Mouse (Mus musculus) urinary bladder, adult 18-20 months (tissue): Measurements from ENCODE around the gene Cers1.
A peak's percentile ranks its signal among the peaks of the same experiment; 100 is the strongest.

Source experiments
- DNase-seq, 2 experiments: peaks; one replicate each; pipeline ENCODE4 v3.0.0; 2022; ENCODE audit warnings: low spot score in 2 of 2, mixed read lengths in 2 of 2

Gene Cers1

DNA sequence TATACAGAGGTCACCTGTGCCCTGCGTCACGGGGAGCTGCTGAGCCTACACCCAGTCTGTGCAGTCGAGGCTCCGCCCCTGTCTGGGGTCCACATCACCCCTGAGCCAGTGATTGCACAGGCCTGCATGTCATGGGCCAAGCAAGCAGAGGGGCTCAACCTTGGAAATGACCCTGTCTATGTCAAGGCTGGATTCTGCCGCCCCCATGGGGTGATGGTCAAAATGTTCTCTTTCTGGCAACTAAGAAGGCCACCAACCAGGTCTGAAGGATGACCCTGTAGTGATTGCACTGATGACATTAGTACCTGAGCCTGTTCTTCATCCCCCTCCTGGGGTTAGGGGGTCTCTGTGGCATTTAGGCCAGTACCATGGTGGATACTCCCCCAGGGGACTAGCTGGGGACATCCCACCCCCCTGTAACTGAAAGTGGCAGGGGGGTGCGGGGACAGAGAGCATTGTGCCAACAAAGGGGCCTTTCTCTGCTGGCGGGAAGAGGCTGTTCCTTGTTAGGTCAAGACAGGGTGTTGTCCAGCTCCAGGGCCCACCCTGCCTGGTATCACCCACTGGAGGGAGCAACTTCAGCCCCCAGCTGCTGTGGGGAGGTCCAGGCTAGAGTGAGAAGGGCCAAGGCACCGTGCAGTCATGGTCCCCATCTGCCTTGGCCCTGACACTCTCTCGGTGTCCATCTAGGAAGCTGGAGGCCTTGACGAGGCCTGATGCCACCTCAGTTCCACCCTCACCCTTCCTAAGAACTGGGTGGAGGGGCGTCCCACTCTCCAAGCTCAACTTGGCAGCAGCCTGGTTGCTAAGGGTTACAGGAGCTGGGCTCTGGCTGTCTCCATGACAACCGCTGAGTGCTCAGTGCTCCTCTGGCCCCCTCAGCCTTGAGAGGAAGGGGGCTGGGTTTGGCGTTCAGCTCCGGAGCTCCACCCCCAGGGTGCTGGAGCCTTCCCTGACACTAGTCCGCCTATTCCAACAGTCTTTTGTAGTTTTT lies 1.2 kb downstream of the Cers1 start:
- DNase-seq, result no peak

DNA sequence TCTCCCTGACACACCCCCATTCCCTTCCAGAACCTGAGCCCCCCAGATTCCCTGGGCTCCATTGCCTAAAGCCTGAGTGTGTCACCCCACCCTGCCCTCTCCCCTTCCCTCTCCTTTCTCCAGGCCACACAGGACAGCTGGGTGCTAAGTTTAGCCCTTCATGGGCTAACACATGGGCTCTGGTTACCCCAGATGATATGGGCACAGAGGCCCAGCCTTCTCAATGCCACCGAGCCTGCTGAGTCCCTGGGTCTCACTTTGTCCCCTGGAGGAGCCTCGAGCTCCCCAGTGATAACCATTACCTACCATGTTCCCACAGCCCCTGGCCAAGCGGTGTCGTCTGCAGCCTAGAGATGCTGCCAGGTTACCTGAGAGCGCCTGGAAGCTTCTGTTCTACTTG lies 2.3 kb downstream of the Cers1 start:
- DNase-seq, result no peak

DNA sequence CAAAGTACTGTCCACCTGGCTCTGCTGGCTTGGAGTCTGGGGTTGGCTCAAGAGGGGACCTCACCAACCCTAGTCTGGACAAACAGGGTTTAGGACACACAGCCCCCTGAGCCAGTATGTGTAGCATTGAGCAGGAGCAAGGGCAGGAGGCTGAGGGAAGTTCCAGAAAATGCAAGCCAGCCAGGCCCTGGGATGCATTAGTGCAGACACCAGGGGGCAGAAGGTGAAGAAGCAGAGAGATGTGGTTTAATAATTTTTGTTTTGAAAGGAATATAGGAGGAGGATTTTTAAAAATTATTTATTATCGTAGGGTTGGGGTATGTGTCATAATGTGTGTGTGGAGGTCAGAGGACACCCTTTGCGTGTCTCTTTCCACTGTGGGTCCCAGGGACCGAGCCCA lies 8.1 kb downstream of the Cers1 start:
- no peak for DNase-seq

DNA sequence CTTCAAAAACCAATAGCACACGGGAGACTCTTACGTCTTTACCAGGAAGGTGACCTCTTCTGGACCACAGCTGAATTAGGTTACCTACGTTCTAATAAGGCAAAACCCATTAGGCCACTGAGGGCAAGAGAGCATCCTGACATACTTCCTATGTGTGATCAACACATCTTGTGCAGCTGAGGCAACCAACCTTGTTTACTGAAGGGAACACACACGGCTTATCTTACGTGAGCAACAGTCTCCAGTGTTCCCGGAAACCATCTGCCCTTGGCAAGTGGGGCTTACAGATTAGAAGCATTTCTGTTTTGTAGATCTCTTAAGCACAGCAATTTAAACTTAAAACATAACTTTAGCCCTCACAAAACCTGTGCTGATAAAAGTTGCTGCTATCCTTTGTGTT lies 11.9 kb downstream of the Cers1 start:
- no peak for DNase-seq

DNA sequence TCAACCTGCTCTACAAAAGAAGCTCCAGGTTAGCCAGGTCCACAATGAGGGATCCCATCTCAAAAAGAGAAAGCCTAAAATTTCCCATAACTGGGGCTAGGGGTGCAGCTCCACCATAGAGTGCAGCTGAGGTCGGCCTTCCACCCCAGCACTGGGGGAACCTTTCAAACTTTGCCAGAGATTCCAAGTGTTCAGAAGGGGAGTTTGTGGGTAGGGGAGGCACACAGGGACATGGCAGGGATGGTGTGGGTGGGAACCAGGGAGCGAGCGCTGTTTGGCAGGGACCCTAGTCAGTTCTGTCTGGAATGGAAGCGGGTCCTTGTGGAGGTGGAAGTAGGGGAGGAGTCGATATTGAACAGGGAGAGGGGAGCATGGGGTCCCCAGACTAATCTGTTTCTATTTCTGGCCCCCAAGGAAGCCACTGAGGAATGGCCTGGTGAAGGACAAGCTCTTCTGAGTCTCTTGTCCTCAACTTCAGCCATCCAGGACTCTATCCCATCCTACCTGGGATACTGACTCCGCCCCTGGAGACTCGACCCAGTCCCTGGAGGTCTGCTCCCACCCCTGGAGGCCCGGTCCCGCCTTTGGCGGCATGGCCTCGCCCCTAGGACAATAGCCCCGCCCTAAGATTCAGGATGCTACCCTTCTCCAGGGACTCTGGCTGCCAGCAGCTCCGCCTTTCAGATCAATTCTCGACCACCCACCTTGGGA lies 13.7 kb downstream of the Cers1 start, which contains the start of gene Gdf1:
Gene Gdf1, plus strand, starts transcription at position 694 of the 711 bp plus-strand sequence.
- DNase-seq, result no peak

DNA sequence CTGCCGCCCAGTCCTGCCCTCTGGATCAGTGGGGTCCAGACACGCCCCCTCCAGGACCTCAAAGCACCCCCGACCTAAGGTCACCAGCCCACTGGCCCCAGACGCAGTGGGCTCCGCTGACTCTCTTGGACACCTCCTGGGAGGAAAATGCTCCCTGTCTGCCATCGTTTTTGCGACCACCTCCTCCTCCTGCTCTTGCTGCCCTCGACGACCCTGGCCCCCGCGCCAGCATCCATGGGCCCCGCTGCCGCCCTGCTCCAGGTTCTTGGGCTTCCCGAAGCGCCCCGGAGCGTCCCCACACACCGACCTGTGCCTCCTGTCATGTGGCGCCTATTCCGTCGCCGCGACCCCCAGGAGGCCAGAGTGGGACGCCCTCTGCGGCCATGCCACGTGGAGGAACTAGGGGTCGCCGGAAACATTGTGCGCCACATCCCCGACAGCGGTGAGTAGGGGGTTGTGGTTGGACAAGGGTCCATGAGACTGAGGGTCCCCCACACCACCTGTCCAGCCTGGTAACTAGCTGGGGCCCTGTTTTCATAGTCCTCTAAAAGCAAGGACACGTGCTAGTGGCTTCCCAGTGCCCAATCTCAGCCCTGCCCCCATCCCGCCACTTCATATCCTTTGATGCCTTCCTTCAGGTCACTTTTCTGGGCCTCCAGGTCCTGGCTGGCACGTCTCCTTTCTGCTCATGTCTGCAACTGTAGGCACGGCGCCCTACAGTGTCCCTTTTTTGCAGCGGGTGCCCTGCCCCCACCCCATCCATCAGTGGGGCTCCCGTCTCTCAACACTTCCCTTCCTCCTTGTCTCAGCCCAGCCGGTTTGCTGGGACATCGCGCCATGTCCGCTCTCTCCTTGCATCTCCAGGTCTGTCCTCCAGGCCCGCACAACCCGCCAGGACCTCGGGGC lies 14.5 kb downstream of the Cers1 start:
- DNase-seq, result no peak

DNA sequence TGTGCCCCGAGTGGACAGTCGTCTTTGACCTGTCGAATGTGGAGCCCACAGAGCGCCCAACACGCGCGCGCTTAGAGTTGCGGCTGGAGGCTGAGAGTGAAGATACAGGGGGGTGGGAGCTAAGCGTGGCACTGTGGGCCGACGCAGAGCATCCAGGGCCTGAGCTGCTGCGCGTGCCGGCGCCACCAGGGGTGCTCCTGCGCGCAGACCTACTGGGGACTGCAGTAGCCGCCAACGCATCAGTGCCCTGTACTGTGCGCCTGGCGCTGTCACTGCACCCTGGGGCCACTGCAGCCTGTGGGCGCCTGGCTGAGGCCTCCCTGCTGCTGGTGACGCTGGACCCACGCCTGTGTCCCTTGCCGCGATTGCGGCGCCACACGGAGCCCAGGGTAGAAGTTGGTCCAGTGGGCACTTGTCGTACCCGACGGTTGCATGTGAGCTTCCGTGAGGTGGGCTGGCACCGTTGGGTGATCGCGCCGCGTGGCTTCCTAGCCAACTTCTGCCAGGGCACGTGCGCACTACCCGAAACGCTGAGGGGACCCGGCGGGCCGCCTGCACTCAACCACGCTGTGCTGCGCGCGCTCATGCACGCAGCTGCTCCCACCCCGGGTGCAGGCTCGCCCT lies 15.3 kb downstream of the Cers1 start:
- DNase-seq, result no peak

DNA sequence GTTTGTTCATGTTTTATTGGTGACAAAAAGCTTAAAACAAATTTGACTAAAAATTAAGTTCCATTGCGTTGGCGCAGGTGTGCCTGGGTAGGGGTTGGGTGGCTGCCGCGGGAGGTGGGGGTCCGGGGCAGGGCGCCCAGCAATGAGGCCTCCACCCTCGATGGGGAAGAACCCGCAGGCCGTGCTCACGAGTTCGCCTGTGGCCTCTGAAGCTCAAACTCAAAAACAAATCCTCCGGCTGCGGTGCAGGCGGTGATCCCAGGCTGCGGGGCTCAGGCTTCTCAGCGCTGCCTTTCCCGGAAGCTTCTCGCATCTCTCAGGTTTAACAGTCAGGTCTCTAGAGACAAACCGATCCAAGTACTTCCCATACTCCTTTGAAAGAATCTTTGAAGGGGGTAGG lies 16.0 kb downstream of the Cers1 start:
- DNase-seq, result no peak

DNA sequence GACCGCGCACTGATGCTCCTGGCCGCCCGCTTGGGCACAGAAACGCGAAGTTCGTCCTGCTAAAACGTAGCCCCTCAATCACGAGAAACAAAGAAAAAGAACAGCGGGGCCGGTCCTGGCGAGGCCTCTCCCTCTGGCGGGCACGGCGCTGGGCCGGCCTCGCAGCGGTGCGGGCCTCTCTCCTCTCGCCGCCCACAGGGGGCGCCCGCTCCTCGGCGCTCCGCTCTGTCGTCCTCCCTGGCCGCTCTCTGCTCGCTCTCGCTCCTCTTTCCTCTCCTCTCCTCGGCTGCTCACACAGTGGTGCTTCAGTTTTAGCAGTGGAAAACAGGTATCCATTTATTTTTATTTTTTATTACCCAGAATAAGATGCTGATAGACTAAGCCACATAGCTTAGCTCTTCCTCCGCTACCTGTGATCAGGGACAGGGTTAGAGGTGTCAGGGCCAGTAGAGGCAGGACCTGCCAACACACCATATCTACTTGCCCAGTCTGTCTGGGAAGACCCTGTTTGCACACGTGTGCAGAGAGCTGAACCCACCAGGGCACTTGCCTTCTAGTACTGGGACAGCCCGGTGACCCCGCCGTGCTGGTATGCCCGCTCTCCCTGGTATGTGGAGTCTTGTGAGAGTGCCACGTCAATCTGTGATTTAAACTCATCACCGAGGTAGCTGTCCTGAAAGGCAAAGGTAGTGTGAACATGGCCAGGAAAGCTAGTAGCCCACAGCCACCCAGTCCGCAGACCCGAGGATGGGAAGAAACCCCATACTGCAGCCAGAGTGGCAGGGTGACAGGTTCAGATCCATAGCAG lies 16.7 kb downstream of the Cers1 start:
- peak; percentile 35 to 49 for DNase-seq

DNA sequence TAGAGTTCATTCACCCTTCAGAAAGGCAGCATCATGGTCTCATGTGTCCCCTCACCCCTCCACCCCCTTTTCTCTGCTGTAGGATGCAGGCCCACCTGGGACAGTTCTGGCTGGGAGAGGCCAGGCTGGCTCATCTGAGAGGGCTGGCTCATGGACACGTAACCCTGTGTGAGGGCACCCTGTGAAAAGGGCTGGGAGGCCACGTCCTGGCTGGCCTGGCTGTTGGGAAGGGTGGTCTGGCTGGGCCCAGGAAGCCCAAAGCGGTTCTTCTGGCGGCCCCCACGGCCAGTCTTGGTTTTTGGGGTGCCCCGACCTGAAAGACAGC lies 17.3 kb downstream of the Cers1 start:
- DNase-seq, result no peak

DNA sequence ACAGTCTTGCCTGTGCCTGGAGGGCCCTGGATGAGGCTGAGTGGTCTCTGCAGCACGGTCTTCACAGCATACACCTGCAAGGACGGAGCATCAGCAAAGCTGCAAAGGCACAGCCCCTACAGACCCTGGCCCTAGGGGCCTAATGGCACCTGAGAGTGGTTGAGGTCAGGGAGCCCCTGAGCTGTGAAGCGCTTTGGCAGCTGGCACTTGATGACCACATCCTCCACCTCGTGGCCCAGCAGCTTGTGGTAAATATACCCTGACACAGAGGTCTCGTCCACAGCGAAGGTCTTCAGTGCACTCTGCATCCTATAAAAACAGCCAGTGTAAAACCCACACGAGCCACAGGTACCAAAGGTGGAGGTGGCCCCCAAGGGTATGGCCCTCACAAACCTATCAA lies 23.4 kb downstream of the Cers1 start:
- no peak for DNase-seq

DNA sequence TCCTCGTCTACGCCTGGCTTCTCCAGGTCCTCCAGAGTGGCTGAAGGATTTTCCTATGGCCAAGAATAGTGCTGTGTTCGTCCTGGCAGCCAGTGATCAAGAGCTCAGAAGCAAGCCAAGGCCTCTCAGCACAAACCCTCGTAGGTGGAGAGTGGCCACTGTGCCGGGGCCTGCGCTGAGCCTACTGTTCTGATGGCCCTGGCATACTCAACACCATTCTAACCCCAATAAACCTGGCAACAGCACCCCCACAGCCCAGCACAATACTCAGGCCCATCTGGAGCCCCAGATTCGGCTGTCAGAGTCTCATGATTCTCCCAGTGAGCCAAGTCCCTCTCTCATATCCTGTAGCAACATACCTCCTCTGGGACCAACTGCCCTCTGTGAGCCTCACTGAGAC lies 25.1 kb downstream of the Cers1 start:
- no peak for DNase-seq

DNA sequence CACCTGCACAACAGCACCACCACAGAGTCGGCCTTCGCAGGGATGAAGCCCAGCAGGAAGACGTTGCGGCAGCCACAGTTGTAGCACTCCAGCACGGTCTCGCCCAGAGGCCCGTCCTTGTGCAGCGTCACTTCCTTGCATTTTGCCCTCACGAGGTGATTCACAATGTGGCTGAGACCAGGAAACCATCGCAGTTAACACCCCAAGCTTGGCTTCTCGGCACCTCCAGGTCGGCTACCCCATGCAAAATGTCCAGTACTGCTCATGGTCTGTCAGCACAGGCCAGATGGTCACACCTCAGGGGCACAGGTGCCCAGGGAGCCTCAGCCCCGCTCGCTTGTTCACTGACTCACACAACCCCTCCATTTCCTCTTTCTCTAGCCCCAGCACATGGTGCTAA lies 26.4 kb downstream of the Cers1 start:
- DNase-seq, result no peak

DNA sequence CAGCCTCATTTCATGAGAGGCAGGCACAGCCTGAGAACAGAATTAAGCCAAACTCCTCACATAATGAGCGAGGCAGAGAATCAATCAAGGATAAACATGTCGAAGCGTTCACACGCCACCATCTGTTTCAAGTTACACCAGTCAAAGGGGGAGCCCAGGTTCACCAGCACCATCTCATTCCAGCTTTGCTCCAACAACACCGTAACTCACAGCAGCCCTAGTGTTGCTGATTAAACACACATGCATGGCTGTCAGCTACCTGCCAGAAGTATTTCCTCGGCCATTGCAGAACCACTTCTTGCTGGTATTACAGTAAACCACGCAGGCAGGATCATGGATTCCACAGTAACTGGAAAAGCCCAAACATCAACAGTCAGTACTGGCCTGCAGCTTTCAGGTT lies 27.5 kb downstream of the Cers1 start:
- no peak for DNase-seq

DNA sequence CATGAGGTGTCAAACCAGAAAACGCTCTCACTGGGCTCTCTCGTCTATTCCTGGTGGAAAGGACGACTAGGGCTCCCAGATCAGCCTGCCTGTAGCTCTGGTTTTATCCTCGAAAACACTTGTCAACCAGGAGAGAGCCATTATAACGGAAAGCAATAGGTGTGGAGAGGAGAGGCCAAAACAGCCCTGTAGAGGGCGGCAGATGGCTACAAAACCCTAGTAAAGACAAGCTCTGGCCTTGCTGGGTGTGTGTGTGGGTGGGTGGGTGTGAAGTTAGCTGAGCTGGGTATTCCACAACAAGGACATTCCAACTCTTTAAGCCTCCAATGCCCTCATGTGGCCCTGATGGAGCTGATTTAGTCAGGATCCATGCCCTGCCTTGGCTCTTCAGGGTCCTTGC lies 28.1 kb downstream of the Cers1 start:
- no peak for DNase-seq

DNA sequence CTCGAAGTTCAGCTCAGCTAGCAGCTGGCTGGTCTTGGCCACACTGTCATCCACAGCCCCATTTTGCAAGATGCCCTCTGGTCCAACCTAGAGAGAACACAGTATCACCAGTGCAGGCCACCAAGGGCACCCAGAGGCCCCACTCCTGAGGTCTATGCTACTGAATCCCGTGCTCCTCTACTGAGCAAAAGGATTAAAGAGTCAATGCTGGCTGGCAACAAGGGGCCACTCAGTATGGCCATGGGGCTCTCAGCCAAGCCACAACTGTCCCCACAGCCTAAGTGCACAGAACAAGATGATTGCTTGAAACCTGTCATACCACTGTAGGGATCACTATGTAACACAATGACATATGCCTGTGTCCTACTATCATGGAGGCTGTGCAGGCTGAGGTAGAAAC lies 28.7 kb downstream of the Cers1 start:
- DNase-seq, result no peak

DNA sequence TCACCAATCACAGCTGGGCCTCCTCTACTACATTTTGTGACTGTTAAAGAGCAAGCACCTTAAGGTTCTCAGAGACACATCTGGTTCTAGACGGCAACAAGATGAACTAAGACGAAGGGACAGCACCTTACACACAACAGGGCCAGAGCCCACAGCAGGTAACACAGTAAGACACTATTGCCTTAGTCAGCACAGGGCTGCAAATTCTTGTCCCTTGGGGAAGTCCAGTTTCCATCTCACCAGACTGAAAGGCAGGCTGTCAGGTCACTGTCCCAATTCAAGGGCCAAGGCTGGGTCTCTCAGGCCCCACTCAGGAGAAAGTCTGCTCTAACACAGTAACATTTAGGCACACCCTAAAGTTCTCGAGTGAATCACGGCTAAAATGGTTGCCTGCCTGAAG lies 31.9 kb downstream of the Cers1 start:
- no peak for DNase-seq

DNA sequence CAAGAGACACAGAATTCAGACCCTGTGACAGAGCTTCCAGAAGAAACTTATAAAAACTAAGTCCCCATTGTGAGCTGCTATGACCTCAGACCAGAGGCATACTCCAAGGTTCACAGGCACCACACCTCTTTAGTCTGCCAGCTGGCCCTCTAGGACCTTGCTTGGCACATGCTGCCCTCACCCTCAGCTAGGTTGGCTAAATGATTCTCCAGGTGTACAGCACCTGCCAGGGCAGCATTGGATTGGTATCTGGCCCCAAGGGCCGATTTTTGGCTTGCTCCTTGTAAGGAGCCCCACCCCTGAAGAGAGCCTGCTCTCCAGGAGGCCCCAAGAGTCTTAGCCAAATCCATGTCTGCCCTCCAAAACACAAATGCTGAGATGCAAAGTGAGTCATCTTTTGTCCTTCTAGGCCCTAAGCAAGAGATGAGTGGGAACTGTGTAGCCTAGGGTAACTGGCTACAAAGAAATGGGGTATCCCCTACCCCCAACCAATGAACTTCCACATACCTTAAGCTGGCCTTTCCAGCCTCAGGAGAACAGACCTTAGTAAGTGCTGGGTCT lies 32.4 kb downstream of the Cers1 start:
- no peak for DNase-seq

DNA sequence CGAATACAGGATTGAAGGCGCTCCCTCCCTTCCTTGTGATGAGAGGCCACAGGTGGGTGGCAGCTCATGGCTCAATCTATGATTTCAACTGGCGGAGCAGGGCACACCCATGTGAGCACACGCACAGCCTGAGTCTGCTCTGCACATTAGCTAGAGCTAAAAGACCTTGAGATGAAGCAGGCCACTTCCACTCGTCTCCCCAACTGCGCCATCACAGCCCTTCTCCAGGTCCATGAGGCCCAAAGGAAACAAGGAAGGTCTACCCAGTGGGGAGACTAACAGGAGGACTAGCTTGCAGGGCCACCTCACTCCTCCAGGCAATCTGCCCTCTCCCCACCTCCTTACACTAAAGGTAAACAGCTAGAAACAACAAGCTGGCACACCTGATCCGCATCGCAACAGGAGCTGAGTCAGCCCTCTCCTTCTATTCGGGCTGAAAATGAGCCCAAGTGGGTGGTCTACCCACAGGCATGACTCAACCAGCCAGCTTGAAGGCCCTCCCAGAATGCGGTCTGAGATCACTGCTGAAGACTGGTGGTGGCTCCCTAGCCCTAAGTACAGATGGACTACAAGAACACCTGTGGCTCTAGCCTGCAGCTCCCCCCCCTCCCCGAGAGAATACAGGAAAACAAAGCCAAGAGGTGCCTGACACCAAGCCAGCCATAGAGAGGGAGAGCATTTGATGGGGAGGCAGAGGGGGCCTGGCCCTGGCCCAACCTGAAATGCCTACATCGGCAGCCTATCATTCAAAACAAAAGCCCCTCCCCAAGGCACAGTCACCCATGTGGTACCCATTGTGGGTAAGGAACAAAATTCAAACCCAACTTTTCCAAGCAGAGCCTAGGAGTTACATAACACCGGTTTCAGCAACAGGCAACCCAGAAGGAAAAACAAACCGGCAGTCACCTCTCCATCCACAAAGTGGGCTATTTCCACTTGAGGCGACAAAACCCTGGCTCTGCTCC lies 35.7 kb downstream of the Cers1 start:
- peak in 1 of 2 experiments; percentile 33 for DNase-seq
